Mouse (Mus musculus) embryo, embryonic 9.5 days (tissue): ENCODE results near the gene Ldlrad1.

Experiments used
- DNase-seq: peaks from one replicate; pipeline ENCODE4 v3.0.0-alpha.2; 2017; ENCODE audit errors: extremely low spot score

Ldlrad1 gene

GRCm38 (mm10) chr4:107260001-107260400 is 51.0 kb downstream of the Ldlrad1 start:
- DNase-seq: no peak
